Mouse (Mus musculus): ENCODE measurements at regions not wholly inside any gene's neighbourhood (a gene's known extent, or its start where the extent isn't known, plus 50 kb on each side); places are given as distances from the start of the nearest gene placed in this dataset.

GRCm38 (mm10) chr15:40364221-40364621, 230.1 kb downstream of the 9330182O14Rik start:
- TF ChIP-seq POLR2A (IDR thresholded peaks at IDR 0.05; ENCODE audit: borderline replicate concordance, insufficient read depth, low read length) = no peak
- no peak for TF ChIP-seq CTCF (IDR thresholded peaks at IDR 0.05; ENCODE audit: borderline replicate concordance, insufficient read depth, low read depth, low read length)

Data from cerebellum, adult 2 months (tissue).